ENCODE assay signal across 52 mouse cellular contexts in the genomic region with DNA sequence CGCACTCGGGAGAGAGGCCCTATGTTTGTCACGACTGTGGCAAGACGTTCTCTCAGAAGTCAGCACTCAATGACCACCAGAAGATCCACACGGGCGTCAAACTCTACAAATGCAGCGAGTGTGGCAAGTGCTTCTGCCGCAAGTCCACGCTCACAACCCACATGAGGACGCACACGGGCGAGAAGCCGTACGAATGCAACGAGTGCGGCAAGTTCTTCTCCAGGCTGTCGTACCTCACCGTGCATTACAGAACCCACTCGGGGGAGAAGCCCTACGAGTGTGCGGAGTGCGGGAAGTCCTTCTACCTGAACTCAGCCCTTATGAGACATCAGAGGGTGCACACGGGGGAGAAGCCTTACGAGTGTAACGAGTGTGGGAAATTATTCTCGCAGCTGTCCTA. TPM values are rescaled to one million over a fixed set of nuclear protein-coding genes. Genes with fewer than 3 reads are reported as not detected.
"Had no signal": no experiment of that assay in that cellular context is flagged by ENCODE, and none has a peak within 500 bp of the region (broad histone marks: within the 10 kb centered on the region; RNA-seq: fewer than 3 reads in every experiment).

No protein-coding gene starts in this region.

- ATAC-seq: hindbrain, embryonic 16.5 days; hindbrain, postnatal 0 days; inflammation-experienced regulatory T-cells, adult 6 months; intestine, embryonic 15.5 days; intestine, embryonic 16.5 days; intestine, postnatal 0 days had no signal

- H3K4me1 ChIP-seq: heart, embryonic 10.5 days; heart, embryonic 12.5 days; heart, embryonic 13.5 days; heart, embryonic 15.5 days; hindbrain, embryonic 10.5 days; hindbrain, embryonic 12.5 days; hindbrain, embryonic 13.5 days; hindbrain, embryonic 15.5 days; intestine, embryonic 15.5 days; kidney, embryonic 15.5 days had no signal

- DNase-seq: heart, postnatal 10 days; heart, postnatal 14 days; heart, postnatal 36 days; heart, postnatal 4 days; kidney, adult 11 months; kidney, adult 18-20 months; kidney, adult 2 months; kidney, adult 8-10 months; kidney, adult 9 months; kidney, postnatal 10 days; kidney, postnatal 14 days; kidney, postnatal 25 days; kidney, postnatal 36 days; kidney, postnatal 4 days; layer of hippocampus, adult 9-11 months; layer of hippocampus, postnatal 36 days had no signal

- H3K27me3 ChIP-seq: heart, embryonic 15.5 days; hindbrain, embryonic 12.5 days; hindbrain, embryonic 13.5 days; hindbrain, embryonic 15.5 days; intestine, embryonic 15.5 days; kidney, embryonic 15.5 days had no signal

- H3K9me3 ChIP-seq: heart, embryonic 10.5 days; heart, embryonic 15.5 days; hindbrain, embryonic 12.5 days; hindbrain, embryonic 13.5 days; hindbrain, embryonic 15.5 days; intestine, embryonic 15.5 days; kidney, embryonic 15.5 days had no signal

- H3K27ac ChIP-seq: heart, embryonic 10.5 days; heart, embryonic 13.5 days; heart, embryonic 15.5 days; hindbrain, embryonic 10.5 days; hindbrain, embryonic 12.5 days; hindbrain, embryonic 13.5 days; hindbrain, embryonic 14.5 days; hindbrain, embryonic 15.5 days; hindbrain, postnatal 0 days; intestine, embryonic 15.5 days; kidney, embryonic 15.5 days; kidney, postnatal 0 days; layer of hippocampus, adult 2 months; left cerebral cortex, adult 2 months had no signal

- H3K4me3 ChIP-seq: heart, embryonic 10.5 days; heart, embryonic 12.5 days; heart, embryonic 13.5 days; heart, embryonic 15.5 days; hindbrain, embryonic 10.5 days; hindbrain, embryonic 12.5 days; hindbrain, embryonic 13.5 days; hindbrain, embryonic 15.5 days; intestine, embryonic 15.5 days; kidney, embryonic 15.5 days; layer of hippocampus, adult 2 months; left cerebral cortex, adult 2 months had no signal

RNA-seq across cellular contexts. Expression of a gene that starts 18.2 kb away (rescaled TPM):
- total RNA-seq: heart, postnatal 10 days; heart, postnatal 14 days; heart, postnatal 25 days; heart, postnatal 36 days; heart, postnatal 4 days; hematopoietic stem cell, adult 5-6 weeks; layer of hippocampus, adult 18-20 months; layer of hippocampus, adult 2 months; layer of hippocampus, adult 8-10 months; layer of hippocampus, postnatal 10 days; layer of hippocampus, postnatal 14 days; layer of hippocampus, postnatal 25 days; layer of hippocampus, postnatal 36 days; left cerebral cortex, adult 18-20 months; left cerebral cortex, adult 2 months had no signal
- polyA plus RNA-seq: heart, embryonic 10.5 days; heart, embryonic 11.5 days; heart, embryonic 12.5 days; heart, embryonic 13.5 days; heart, embryonic 14.5 days; heart, embryonic 15.5 days; heart, embryonic 16.5 days; heart, postnatal 0 days; hindbrain, embryonic 10.5 days; hindbrain, embryonic 11.5 days; hindbrain, embryonic 12.5 days; hindbrain, embryonic 13.5 days; hindbrain, embryonic 14.5 days; hindbrain, embryonic 15.5 days; hindbrain, embryonic 16.5 days; hindbrain, postnatal 0 days; inflammation-experienced regulatory T-cells, adult 6 months; intestine, embryonic 14.5 days; intestine, embryonic 15.5 days; intestine, embryonic 16.5 days; intestine, postnatal 0 days; kidney, embryonic 14.5 days; kidney, embryonic 15.5 days; kidney, embryonic 16.5 days; kidney, postnatal 0 days; large intestine, adult 2 months had no signal

RNA-seq across cellular contexts. Expression of a gene that starts 48.5 kb away (rescaled TPM):
- total RNA-seq: hematopoietic stem cell, adult 5-6 weeks had no signal
- polyA plus RNA-seq: heart, embryonic 10.5 days; heart, embryonic 11.5 days; heart, embryonic 12.5 days; heart, embryonic 14.5 days; heart, embryonic 15.5 days; heart, embryonic 16.5 days; hindbrain, embryonic 10.5 days; hindbrain, embryonic 11.5 days; hindbrain, embryonic 12.5 days; hindbrain, embryonic 13.5 days; inflammation-experienced regulatory T-cells, adult 6 months; intestine, embryonic 14.5 days; intestine, embryonic 16.5 days; intestine, postnatal 0 days had no signal
